Mouse (Mus musculus) midbrain, embryonic 16.5 days (tissue): ENCODE results near the gene Thsd7a. TPM values are rescaled to one million over a fixed set of nuclear protein-coding genes. Genes with fewer than 3 reads are reported as not detected.

Experiments used
- ATAC-seq: fragments of 200-750 bp; cut with Nextera tagmentation; 2 replicates; pipeline ENCODE4 v1.8.0; 2017; ENCODE audit warnings: moderate TSS enrichment
- H3K27ac ChIP-seq: fragments of 300-500 bp; sonication (generic); 2 replicates; pipeline ENCODE4 v1.5.1; 2014; ENCODE audit warnings: mild to moderate bottlenecking, low read length, mixed read lengths
- H3K27me3 ChIP-seq: fragments of 300-500 bp; sonication (generic); 2 replicates; pipeline ENCODE4 v1.6.1; 2014; ENCODE audit warnings: low read depth, low read length, mixed read lengths; ENCODE audit not compliant: control insufficient read depth, insufficient read depth
- H3K36me3 ChIP-seq: fragments of 300-500 bp; sonication (generic); 2 replicates; pipeline ENCODE4 v1.6.1; 2014; ENCODE audit warnings: mild to moderate bottlenecking, low read length, moderate library complexity, mixed read lengths; ENCODE audit not compliant: control insufficient read depth, insufficient read depth
- H3K4me1 ChIP-seq: fragments of 300-500 bp; sonication (generic); 2 replicates; pipeline ENCODE4 v1.6.1; 2014; ENCODE audit warnings: mild to moderate bottlenecking, low read length, mixed read lengths; ENCODE audit not compliant: control insufficient read depth, insufficient read depth
- H3K4me2 ChIP-seq: fragments of 300-500 bp; sonication (generic); 2 replicates; pipeline ENCODE4 v1.6.1; 2014; ENCODE audit warnings: mild to moderate bottlenecking, low read length, mixed read lengths
- H3K4me3 ChIP-seq: fragments of 300-500 bp; sonication (generic); 2 replicates; pipeline ENCODE4 v1.5.1; 2014; ENCODE audit warnings: low read depth, mild to moderate bottlenecking, low read length, moderate library complexity, mixed read lengths
- H3K9ac ChIP-seq: fragments of 300-500 bp; sonication (generic); 2 replicates; pipeline ENCODE4 v1.6.1; 2014; ENCODE audit warnings: low read depth, low read length, mixed read lengths
- H3K9me3 ChIP-seq: fragments of 300-500 bp; sonication (generic); replicated peaks from 2 replicates; pipeline ENCODE4 v1.6.1; 2014; ENCODE audit warnings: mild to moderate bottlenecking, low read length, mixed read lengths; ENCODE audit not compliant: control insufficient read depth, poor library complexity, severe bottlenecking
- WGBS: fragments of 180-500 bp; shearing (Covaris S2); extraction: QIAGEN DNeasy Blood & Tissue Kit; methylation state at CpG from one replicate; pipeline ENCODE4 v1.1.7; 2014; 5-methylcytosine and 5-hydroxymethylcytosine counted together
- polyA plus RNA-seq: library from polyadenylated mRNA; unstranded; fragments of >200 nt; fragmentation: Nextera tagmentation; extraction: Ambion mirVana; gene quantifications from 2 replicates; pipeline ENCODE4 v1.2.1, GENCODE M21; 2015

Gene Thsd7a
- polyA plus RNA-seq, 1 experiment from 2014 or later, result 28.4 TPM

GRCm38 (mm10) chr6:12602161-12602560 lies 147.0 kb downstream of the Thsd7a start:
- Histone ChIP-seq H3K4me1 (no peaks in the 10 kb centered on the region), H3K9ac (no peak overlapping the region), H3K4me3 (no peak overlapping the region), H3K36me3 (no peaks in the 10 kb centered on the region), H3K9me3 (no peaks in the 10 kb centered on the region), H3K27me3 (no peaks in the 10 kb centered on the region), H3K4me2 (no peak overlapping the region), H3K27ac (peak overlapping the region; percentile 18; the same call in 1 of the 2 replicates)
- no peak for ATAC-seq
- 67% methylated on average over 4 of the region's 4 CpGs for WGBS

DNA sequence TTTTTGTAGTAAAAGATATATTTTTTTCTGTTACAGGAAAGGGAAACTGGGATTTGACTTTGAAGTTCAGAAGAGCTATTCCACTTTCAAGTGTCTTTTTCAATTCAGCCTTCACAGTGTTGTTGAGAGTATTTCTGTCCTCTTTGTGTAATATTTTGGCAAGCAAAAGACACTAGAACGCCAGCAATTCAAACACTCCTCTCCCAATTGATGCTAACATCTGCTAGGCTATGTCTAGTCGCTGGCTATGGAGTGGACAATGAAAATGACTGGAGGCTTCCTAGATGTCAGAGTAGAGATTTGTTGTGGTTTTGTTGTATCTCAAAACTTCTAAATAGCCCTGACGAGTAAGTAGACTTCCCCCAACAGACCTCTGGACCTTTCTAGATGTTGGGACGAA lies 164.8 kb downstream of the Thsd7a start:
- Histone ChIP-seq H3K9ac (no peak overlapping the region), H3K36me3 (no peaks in the 10 kb centered on the region), H3K4me2 (no peak overlapping the region), H3K27me3 (no peaks in the 10 kb centered on the region), H3K4me3 (no peak overlapping the region), H3K27ac (no peak overlapping the region), H3K9me3 (no peaks in the 10 kb centered on the region), H3K4me1 (peaks cover 7% of the 10 kb centered on the region)
- ATAC-seq, result no peak
- 70% methylated on average over 4 of the region's 4 CpGs for WGBS

DNA sequence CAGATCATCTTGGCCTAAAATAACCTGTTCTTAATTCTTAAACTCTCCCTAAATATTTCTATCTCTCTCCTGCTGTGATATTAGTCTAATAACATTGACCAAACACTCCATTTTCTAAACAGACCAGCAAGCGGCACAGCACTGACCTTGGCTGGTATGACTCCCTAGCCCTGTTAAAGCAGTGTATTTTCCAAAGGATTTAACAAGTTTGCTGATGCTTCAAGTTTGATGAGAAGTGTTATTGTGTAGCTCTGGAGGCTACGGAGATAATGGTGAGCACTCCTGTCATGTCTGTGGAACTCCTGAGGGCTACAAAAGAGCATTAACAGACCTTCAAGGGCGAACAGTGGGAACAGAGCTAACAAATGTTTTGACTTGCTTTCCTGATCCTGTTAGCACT lies 168.1 kb downstream of the Thsd7a start:
- no peak overlapping the region for H3K9ac ChIP-seq
- no peak overlapping the region for H3K4me3 ChIP-seq
- H3K27ac ChIP-seq, result no peak overlapping the region
- 0 out of 2 replicates have a peak, but pooled peaks have one; percentile 57 for ATAC-seq
- no peak overlapping the region for H3K4me2 ChIP-seq
- H3K36me3 ChIP-seq, result no peaks in the 10 kb centered on the region
- no peaks in the 10 kb centered on the region for H3K27me3 ChIP-seq
- 32% methylated on average over 3 of the region's 3 CpGs for WGBS
- no peaks in the 10 kb centered on the region for H3K9me3 ChIP-seq
- H3K4me1 ChIP-seq, result peaks cover 11% of the 10 kb centered on the region

GRCm38 (mm10) chr6:12575619-12576216 lies 173.5 kb downstream of the Thsd7a start:
- WGBS, result 29% methylated on average over 6 of the region's 6 CpGs
- ATAC-seq, result peak; percentile 59

GRCm38 (mm10) chr6:12572202-12572601 lies 177.0 kb downstream of the Thsd7a start:
- Histone ChIP-seq H3K4me2 (no peak overlapping the region), H3K9me3 (no peaks in the 10 kb centered on the region), H3K4me1 (peaks cover 10% of the 10 kb centered on the region), H3K27me3 (no peaks in the 10 kb centered on the region), H3K9ac (no peak overlapping the region), H3K4me3 (no peak overlapping the region), H3K36me3 (no peaks in the 10 kb centered on the region), H3K27ac (no peak overlapping the region)
- no peak for ATAC-seq
- 67% methylated on average over 5 of the region's 5 CpGs for WGBS

More at GRCm38 (mm10) chr6:12575619-12576216, 173.5 kb downstream of the Thsd7a start:
- Histone ChIP-seq H3K27me3 (no peaks in the 10 kb centered on the region), H3K27ac (peak overlapping the region; percentile 48; the same call in 1 of the 2 replicates), H3K9ac (no peak overlapping the region), H3K4me2 (no peak overlapping the region), H3K36me3 (no peaks in the 10 kb centered on the region), H3K9me3 (no peaks in the 10 kb centered on the region), H3K4me3 (no peak overlapping the region), H3K4me1 (peaks cover 12% of the 10 kb centered on the region)

GRCm38 (mm10) chr6:12565136-12565535 lies 184.1 kb downstream of the Thsd7a start:
- no peak overlapping the region for H3K4me3 ChIP-seq
- 88% methylated on average over 4 of the region's 4 CpGs for WGBS

GRCm38 (mm10) chr6:12562336-12562735 lies 186.9 kb downstream of the Thsd7a start:
- no peak overlapping the region for H3K4me2 ChIP-seq
- no peaks in the 10 kb centered on the region for H3K36me3 ChIP-seq
- 92% methylated on average over 3 of the region's 3 CpGs for WGBS
- no peak for ATAC-seq
- no peaks in the 10 kb centered on the region for H3K27me3 ChIP-seq
- H3K9me3 ChIP-seq, result no peaks in the 10 kb centered on the region; the same call in 1 of the 2 replicates
- H3K27ac ChIP-seq, result no peak overlapping the region
- no peak overlapping the region for H3K9ac ChIP-seq
- no peak overlapping the region for H3K4me3 ChIP-seq
- peaks cover 5% of the 10 kb centered on the region; the same call in 1 of the 2 replicates for H3K4me1 ChIP-seq

More at GRCm38 (mm10) chr6:12565136-12565535, 184.1 kb downstream of the Thsd7a start:
- Histone ChIP-seq H3K36me3 (no peaks in the 10 kb centered on the region), H3K9ac (no peak overlapping the region), H3K27me3 (no peaks in the 10 kb centered on the region), H3K9me3 (no peaks in the 10 kb centered on the region; the same call in 1 of the 2 replicates), H3K27ac (no peak overlapping the region), H3K4me2 (no peak overlapping the region), H3K4me1 (peaks cover 5% of the 10 kb centered on the region; the same call in 1 of the 2 replicates)
- ATAC-seq, result no peak

GRCm38 (mm10) chr6:12560500-12560899 lies 188.7 kb downstream of the Thsd7a start:
- ATAC-seq, result peak; percentile 75; the same call in 1 of the 2 replicates
- H3K4me1 ChIP-seq, result peaks cover 5% of the 10 kb centered on the region; the same call in 1 of the 2 replicates

More at GRCm38 (mm10) chr6:12560500-12560899, 188.7 kb downstream of the Thsd7a start:
- Histone ChIP-seq H3K9ac (no peak overlapping the region), H3K27ac (no peak overlapping the region), H3K36me3 (no peaks in the 10 kb centered on the region), H3K9me3 (no peaks in the 10 kb centered on the region), H3K4me3 (no peak overlapping the region), H3K4me2 (no peak overlapping the region), H3K27me3 (no peaks in the 10 kb centered on the region)
- 63% methylated on average over 2 of the region's 2 CpGs for WGBS
